Mouse (Mus musculus): ENCODE results near the gene Vps39.
A peak's percentile ranks its signal among the peaks of the same experiment; 100 is the strongest.

The Vps39 gene

GRCm38 (mm10) chr2:120352682-120353646, at the start of gene Vps39:
Gene Vps39 (minus strand): TSS chr2:120353137.
- DNase-seq (ENCODE audit: low spot score in 2 of 2): peak; percentile 62 to 75

- DNase-seq (ENCODE audit: low spot score in 2 of 2): no peak
Observed at GRCm38 (mm10) chr2:120397951-120398350, 45.0 kb upstream of the Vps39 start.

- no peak for DNase-seq (ENCODE audit: low spot score in 2 of 2)
Observed at GRCm38 (mm10) chr2:120392406-120392805, 39.5 kb upstream of the Vps39 start.

- no peak for DNase-seq (ENCODE audit: low spot score in 2 of 2)
Observed at GRCm38 (mm10) chr2:120390934-120391333, 38.0 kb upstream of the Vps39 start.

GRCm38 (mm10) chr2:120389376-120389775, 36.4 kb upstream of the Vps39 start:
- no peak for DNase-seq (ENCODE audit: low spot score in 2 of 2)

GRCm38 (mm10) chr2:120387291-120387690, 34.4 kb upstream of the Vps39 start:
- DNase-seq (ENCODE audit: low spot score in 2 of 2): no peak

- no peak for DNase-seq (ENCODE audit: low spot score in 2 of 2)
Observed at GRCm38 (mm10) chr2:120386264-120386663, 33.3 kb upstream of the Vps39 start.

- no peak for DNase-seq (ENCODE audit: low spot score in 2 of 2)
Observed at GRCm38 (mm10) chr2:120373858-120374257, 20.9 kb upstream of the Vps39 start.

- no peak for DNase-seq (ENCODE audit: low spot score in 2 of 2)
Observed at GRCm38 (mm10) chr2:120367416-120368207, 14.7 kb upstream of the Vps39 start.

- no peak for DNase-seq (ENCODE audit: low spot score in 2 of 2)
Observed at GRCm38 (mm10) chr2:120366501-120366900, 13.6 kb upstream of the Vps39 start.

- no peak for DNase-seq (ENCODE audit: low spot score in 2 of 2)
Observed at GRCm38 (mm10) chr2:120360425-120360824, 7.5 kb upstream of the Vps39 start.

- DNase-seq (ENCODE audit: low spot score in 2 of 2): no peak
Observed at GRCm38 (mm10) chr2:120351321-120351720, 1.6 kb downstream of the Vps39 start.

- no peak for DNase-seq (ENCODE audit: low spot score in 2 of 2)
Observed at GRCm38 (mm10) chr2:120348120-120348519, 4.8 kb downstream of the Vps39 start.

GRCm38 (mm10) chr2:120341741-120342140, 11.2 kb downstream of the Vps39 start:
- no peak for DNase-seq (ENCODE audit: low spot score in 2 of 2)

- DNase-seq (ENCODE audit: low spot score in 2 of 2): no peak
Observed at GRCm38 (mm10) chr2:120337886-120338285, 15.1 kb downstream of the Vps39 start.

GRCm38 (mm10) chr2:120331575-120331974, 21.4 kb downstream of the Vps39 start:
- DNase-seq (ENCODE audit: low spot score in 2 of 2): no peak

- DNase-seq (ENCODE audit: low spot score in 2 of 2): no peak
Observed at GRCm38 (mm10) chr2:120315077-120315476, 37.9 kb downstream of the Vps39 start.

GRCm38 (mm10) chr2:120314487-120314886, 38.5 kb downstream of the Vps39 start:
- DNase-seq (ENCODE audit: low spot score in 2 of 2): no peak

- no peak for DNase-seq (ENCODE audit: low spot score in 2 of 2)
Observed at GRCm38 (mm10) chr2:120313976-120314375, 39.0 kb downstream of the Vps39 start, which contains the start of gene Pla2g4f. Gene Pla2g4f (minus strand): TSS chr2:120314165.

- DNase-seq (ENCODE audit: low spot score in 2 of 2): no peak
Observed at GRCm38 (mm10) chr2:120312276-120312825, 40.6 kb downstream of the Vps39 start.

- no peak for DNase-seq (ENCODE audit: low spot score in 2 of 2)
Observed at GRCm38 (mm10) chr2:120304113-120304512, 48.8 kb downstream of the Vps39 start.

GRCm38 (mm10) chr2:120301076-120301475, 51.9 kb downstream of the Vps39 start:
- no peak for DNase-seq (ENCODE audit: low spot score in 2 of 2)

Measured in frontal cortex, postnatal 25 days (tissue).